14 mouse cellular contexts compared by ENCODE assay signal in the genomic region with DNA sequence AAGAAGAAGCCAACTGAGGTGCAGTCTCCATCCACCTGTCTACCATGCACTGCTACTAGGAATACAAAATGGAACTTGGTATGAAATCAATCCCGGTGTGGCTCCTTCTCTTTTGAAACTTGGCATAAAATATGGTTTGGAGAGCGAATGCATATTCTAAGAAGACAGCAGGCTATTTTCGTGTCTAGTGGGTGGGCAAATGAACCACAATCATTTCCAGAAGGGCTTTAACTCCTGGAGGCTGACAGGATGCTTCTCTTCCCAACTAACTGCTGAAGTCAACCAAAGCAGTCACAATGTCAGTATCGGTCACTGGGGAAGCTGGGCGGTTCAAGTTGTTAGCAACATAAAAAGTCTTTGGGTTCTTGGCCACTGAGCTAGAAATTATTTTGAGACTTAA.
DNase-seq lines count a peak whose midpoint lies in the region.
"Had no signal": no experiment of that assay in that cellular context is flagged by ENCODE, and none has a peak within 500 bp of the region (broad histone marks: within the 10 kb centered on the region; RNA-seq: fewer than 3 reads in every experiment).

No protein-coding gene starts in this region.

- peak; percentile 30 to 71 for DNase-seq in frontal cortex, postnatal 36 days (ENCODE audit: low spot score in 2 of 2)
- DNase-seq in frontal cortex, postnatal 10 days (ENCODE audit: low spot score in 2 of 2) = no peak
- peak; percentile 25 for DNase-seq in right cerebral cortex, adult 18-20 months
- no peak for DNase-seq in right cerebral cortex, postnatal 14 days
- DNase-seq in right cerebral cortex, postnatal 25 days = peak; percentile 26
- no peak for DNase-seq in heart, adult 9 months (ENCODE audit: low spot score in 2 of 2)
- DNase-seq: adrenal gland, adult 2 months; adrenal gland, postnatal 25 days; cerebellum, adult 8-10 months; cerebellum, postnatal 14 days; embryo, embryonic 11 days; gastrocnemius, adult 2 months; gastrocnemius, postnatal 25 days; heart, postnatal 36 days had no signal

Comparison
In these comparisons a context has a peak if more than half of its experiments do, and no peak if none do; other contexts are left out.
1. DNase-seq: peak in frontal cortex, postnatal 36 days (2 of 2), right cerebral cortex, adult 18-20 months (single experiment) and right cerebral cortex, postnatal 25 days (single experiment); none in frontal cortex, postnatal 10 days (0 of 2), right cerebral cortex, postnatal 14 days (single experiment) and heart, adult 9 months (0 of 2).